11 mouse cellular contexts compared by ENCODE assay signal in the genomic region with DNA sequence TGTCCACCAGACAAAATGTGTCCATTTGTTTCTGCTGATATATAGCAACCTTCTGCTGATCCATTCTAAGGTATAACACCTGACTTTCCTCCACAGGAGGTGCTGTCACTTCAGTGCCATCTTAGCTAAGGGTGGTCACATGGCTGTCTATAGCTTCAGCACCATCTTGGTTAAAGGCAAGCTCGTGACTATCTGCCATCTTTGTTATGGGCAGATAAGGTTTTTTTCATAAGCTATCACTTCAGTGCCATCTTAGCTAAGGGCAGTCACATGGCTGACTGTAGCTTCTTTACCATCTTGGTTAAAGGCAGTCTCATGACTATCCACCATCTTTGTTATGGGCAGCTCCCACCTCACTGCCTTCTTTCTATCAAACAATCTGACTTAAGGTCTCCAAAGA. TPM values are rescaled to one million over a fixed set of nuclear protein-coding genes. Genes with fewer than 3 reads are reported as not detected.
DNase-seq lines count a peak whose midpoint lies in the region; ATAC-seq lines count a peak whose summit lies in the region.
"Had no signal": no experiment of that assay in that cellular context is flagged by ENCODE, and none has a peak within 500 bp of the region (broad histone marks: within the 10 kb centered on the region; RNA-seq: fewer than 3 reads in every experiment).

No protein-coding gene starts in this region.

- ATAC-seq in frontal cortex, adult (ENCODE audit: low TSS enrichment): peak; percentile 55; the same call in 1 of the 2 replicates
- peak; percentile 76 for ATAC-seq in megakaryocyte progenitor cell, adult 5-6 weeks (replicated peaks; ENCODE audit: poor library complexity)
- ATAC-seq: intestine, postnatal 0 days had no signal

- no peak for DNase-seq in frontal cortex, postnatal 25 days (ENCODE audit: low spot score in 2 of 2)
- DNase-seq in 3T3-L1 (ENCODE audit: low read depth, low spot score) (peak; percentile 71), ZHBTc4 (ENCODE audit: low read depth, low spot score) (peak; percentile 44)
- DNase-seq in adrenal gland, postnatal 36 days: no peak
- DNase-seq in cerebellum, postnatal 36 days: no peak
- no peak for DNase-seq in urinary bladder, adult 2 months (ENCODE audit: low spot score)

RNA-seq across cellular contexts. Expression of gene Myoc, which starts 23.4 kb away (rescaled TPM):
- total RNA-seq in megakaryocyte progenitor cell, adult 5-6 weeks (2015): not detected in 2 replicates
- not detected in 2 replicates for total RNA-seq in megakaryocyte progenitor cell, adult 5-6 weeks (2017)
- 1 to 10 TPM; 2.5 to 3.3 TPM for total RNA-seq in adrenal gland, postnatal 36 days (2021)
- polyA plus RNA-seq in urinary bladder, adult 2 months (2012; rRNA removed): 16.3 and 17.1 TPM in 2 replicates
- polyA plus RNA-seq: liver, embryonic 16.5 days had no signal

RNA-seq across cellular contexts. Expression of gene Myocos, which starts 42.5 kb away (rescaled TPM):
- not detected in 2 replicates for total RNA-seq in megakaryocyte progenitor cell, adult 5-6 weeks (2015)
- not detected in 2 replicates for total RNA-seq in megakaryocyte progenitor cell, adult 5-6 weeks (2017)
- total RNA-seq in adrenal gland, postnatal 36 days (2021): not detected
- polyA plus RNA-seq in urinary bladder, adult 2 months (2012; rRNA removed): not detected in 2 replicates
- polyA plus RNA-seq: intestine, postnatal 0 days; liver, embryonic 16.5 days; stomach, embryonic 15.5 days had no signal

RNA-seq across cellular contexts. Expression of gene Vamp4, which starts 45.2 kb away (rescaled TPM):
- total RNA-seq in megakaryocyte progenitor cell, adult 5-6 weeks (2015): 39.8 and 41.7 TPM in 2 replicates
- total RNA-seq in megakaryocyte progenitor cell, adult 5-6 weeks (2017): 21.7 and 25.9 TPM in 2 replicates
- total RNA-seq in adrenal gland, postnatal 36 days (2021): 10 to 100 TPM; 41.4 to 41.6 TPM
- polyA plus RNA-seq in urinary bladder, adult 2 months (2012; rRNA removed): 31.9 and 33.5 TPM in 2 replicates

Comparison
In these comparisons a context has a peak if more than half of its experiments do, and no peak if none do; other contexts are left out.
1. DNase-seq: peak in 3T3-L1 (single experiment) and ZHBTc4 (single experiment); none in frontal cortex, postnatal 25 days (0 of 2), adrenal gland, postnatal 36 days (0 of 2), cerebellum, postnatal 36 days (0 of 2) and urinary bladder, adult 2 months (single experiment).